8 mouse cellular contexts compared by ENCODE assay signal in genomic region chr12:29083426-29084221, GRCm38 (mm10).
DNase-seq lines count a peak whose midpoint lies in the region; TF ChIP-seq lines count a peak whose summit lies in the region.

No protein-coding gene starts in this region.

- TF ChIP-seq EP300 in ES-Bruce4 (IDR thresholded peaks at IDR 0.05; ENCODE audit: insufficient read depth, low read depth, low read length): no peak

- H3K9ac ChIP-seq in ES-Bruce4 (ENCODE audit: low read depth, poor library complexity, severe bottlenecking): no peak overlapping the region

- peak overlapping the region; percentile 1; the same call in 1 of the 2 replicates for H3K4me3 ChIP-seq in ES-Bruce4 (ENCODE audit: low read depth, low read length)

- H3K9me3 ChIP-seq in ES-Bruce4 (replicated peaks; ENCODE audit: control insufficient read depth, insufficient read depth, low read length, poor library complexity, severe bottlenecking): no peaks in the 10 kb centered on the region

- no peaks in the 10 kb centered on the region for H3K4me1 ChIP-seq in ES-Bruce4 (ENCODE audit: control insufficient read depth, insufficient read depth, low read length)

- no peak for TF ChIP-seq POLR2A in ES-Bruce4 (IDR thresholded peaks at IDR 0.05; ENCODE audit: insufficient read depth, low read length)
- TF ChIP-seq POLR2A in brain, embryonic 14.5 days (IDR thresholded peaks at IDR 0.05; ENCODE audit: borderline replicate concordance, extremely low read depth, insufficient read depth, insufficient read length, poor library complexity, severe bottlenecking): no peak

- no peaks in the 10 kb centered on the region for H3K27me3 ChIP-seq in ES-Bruce4 (ENCODE audit: control insufficient read depth, insufficient read depth, low read length, poor library complexity, severe bottlenecking)

- TF ChIP-seq CTCF in ES-Bruce4 (IDR thresholded peaks at IDR 0.05; ENCODE audit: low read depth, low read length): no peak
- no peak for TF ChIP-seq CTCF in brain, embryonic 14.5 days (IDR thresholded peaks at IDR 0.05; ENCODE audit: borderline replicate concordance, extremely low read depth, insufficient read depth, insufficient read length)

- no peaks in the 10 kb centered on the region for H3K36me3 ChIP-seq in ES-Bruce4 (ENCODE audit: control insufficient read depth, insufficient read depth, low read length, poor library complexity, severe bottlenecking)

- intact Hi-C loops in left cerebral cortex, postnatal 36 days (cut with DNase I): no loop called here

- H3K27ac ChIP-seq in ES-Bruce4 (ENCODE audit: insufficient read depth, low read length): no peak overlapping the region

- peak; percentile 56 for DNase-seq in brain, embryonic 14.5 days (ENCODE audit: low read depth)
- DNase-seq in frontal cortex, postnatal 25 days (ENCODE audit: low spot score in 2 of 2): peak; percentile 29 to 53
- peak; percentile 74 to 76 for DNase-seq in left cerebral cortex, postnatal 36 days (ENCODE audit: low spot score in 2 of 2)
- peak; percentile 44 for DNase-seq in thymus, postnatal 25 days
- no peak for DNase-seq in spleen, postnatal 36 days (ENCODE audit: low spot score in 2 of 2)
- no peak for DNase-seq in B cell, adult 2 months
- no peak for DNase-seq in c-Kit-positive CD71-positive TER-119-positive erythroid progenitor cells, embryonic 14.5 days (ENCODE audit: low spot score)

Comparison
In these comparisons a context has a peak if more than half of its experiments do, and no peak if none do; other contexts are left out.
1. DNase-seq: peak in brain, embryonic 14.5 days (single experiment), frontal cortex, postnatal 25 days (2 of 2), left cerebral cortex, postnatal 36 days (2 of 2) and thymus, postnatal 25 days (single experiment); none in spleen, postnatal 36 days (0 of 2), B cell, adult 2 months (0 of 2) and c-Kit-positive CD71-positive TER-119-positive erythroid progenitor cells, embryonic 14.5 days (single experiment).